Mouse (Mus musculus) stomach, embryonic 14.5 days (tissue): ENCODE results near the gene Mon2. TPM values are rescaled to one million over a fixed set of nuclear protein-coding genes. Genes with fewer than 3 reads are reported as not detected.

ENCODE experiments used
- ATAC-seq: fragments of 200-750 bp; cut with Nextera tagmentation; 2 replicates; pipeline ENCODE4 v1.8.0; 2017; ENCODE audit warnings: low read depth, moderate TSS enrichment; ENCODE audit not compliant: insufficient number of reproducible peaks, insufficient read depth, low FRiP score
- H3K27ac ChIP-seq: fragments of 300-500 bp; sonication (generic); 2 replicates; pipeline ENCODE4 v1.5.1; 2014; ENCODE audit warnings: mild to moderate bottlenecking, low read length, moderate library complexity, mixed read lengths
- H3K27me3 ChIP-seq: fragments of 300-500 bp; sonication (generic); 2 replicates; pipeline ENCODE4 v1.6.1; 2014; ENCODE audit warnings: low read length, control low read depth, mixed read lengths; ENCODE audit not compliant: control insufficient read depth, insufficient read depth
- H3K36me3 ChIP-seq: fragments of 300-500 bp; sonication (generic); 2 replicates; pipeline ENCODE4 v1.6.1; 2014; ENCODE audit warnings: mild to moderate bottlenecking, control low read depth, low read length, moderate library complexity, mixed read lengths; ENCODE audit not compliant: control insufficient read depth, insufficient read depth
- H3K4me1 ChIP-seq: fragments of 300-500 bp; sonication (generic); 2 replicates; pipeline ENCODE4 v1.6.1; 2014; ENCODE audit warnings: low read length, control low read depth, mixed read lengths; ENCODE audit not compliant: control insufficient read depth, insufficient read depth
- H3K4me2 ChIP-seq: fragments of 300-500 bp; sonication (generic); replicated peaks from 2 replicates; pipeline ENCODE4 v1.6.1; 2014; ENCODE audit warnings: low read depth, low read length, control low read depth
- H3K4me3 ChIP-seq: fragments of 300-500 bp; sonication (generic); 2 replicates; pipeline ENCODE4 v1.5.1; 2014; ENCODE audit warnings: low read depth, low read length, control low read depth
- H3K9ac ChIP-seq: fragments of 300-500 bp; sonication (generic); replicated peaks from 2 replicates; pipeline ENCODE4 v1.6.1; 2014; ENCODE audit warnings: low read depth, mild to moderate bottlenecking, control low read depth, low read length, moderate library complexity, mixed read lengths
- H3K9me3 ChIP-seq: fragments of 300-500 bp; sonication (generic); 2 replicates; pipeline ENCODE4 v1.6.1; 2016; ENCODE audit warnings: low read depth, low read length, control low read depth; ENCODE audit not compliant: control insufficient read depth
- WGBS: fragments of 180-500 bp; shearing (Covaris S2); extraction: QIAGEN DNeasy Blood & Tissue Kit; methylation state at CpG from one replicate; pipeline ENCODE4 v1.1.7; 2014; 5-methylcytosine and 5-hydroxymethylcytosine counted together
- polyA plus RNA-seq: library from polyadenylated mRNA; unstranded; fragments of >200 nt; fragmentation: Nextera tagmentation; extraction: Ambion mirVana; gene quantifications from 2 replicates; pipeline ENCODE4 v1.2.1, GENCODE M21; 2014

The Mon2 gene
- polyA plus RNA-seq, 1 experiment from 2014 or later, result 34.0 TPM

- no peak for ATAC-seq
- no peak overlapping the region for H3K4me3 ChIP-seq
- H3K4me1 ChIP-seq, result no peaks in the 10 kb centered on the region
- H3K4me2 ChIP-seq, result no peak overlapping the region
- H3K9ac ChIP-seq, result no peak overlapping the region
- H3K27ac ChIP-seq, result no peak overlapping the region
- no peaks in the 10 kb centered on the region for H3K27me3 ChIP-seq
- H3K36me3 ChIP-seq, result peaks cover 38% of the 10 kb centered on the region
- WGBS, result 81% methylated on average over 17 of the region's 17 CpGs
- H3K9me3 ChIP-seq, result no peaks in the 10 kb centered on the region
These were observed 81.8 kb downstream of the Mon2 start for GRCm38 (mm10) chr10:122994402-122995107.

GRCm38 (mm10) chr10:122991648-122992047, 84.7 kb downstream of the Mon2 start:
- Histone ChIP-seq H3K9me3 (no peaks in the 10 kb centered on the region), H3K4me3 (no peak overlapping the region), H3K36me3 (peaks cover 17% of the 10 kb centered on the region), H3K9ac (no peak overlapping the region), H3K4me1 (peaks cover 15% of the 10 kb centered on the region; the same call in 1 of the 2 replicates), H3K4me2 (no peak overlapping the region), H3K27ac (no peak overlapping the region), H3K27me3 (no peaks in the 10 kb centered on the region)
- WGBS, result 93% methylated on average over 9 of the region's 9 CpGs
- no peak for ATAC-seq

- peaks cover 13% of the 10 kb centered on the region for H3K36me3 ChIP-seq
- peaks cover 15% of the 10 kb centered on the region; the same call in 1 of the 2 replicates for H3K4me1 ChIP-seq
- no peak overlapping the region for H3K9ac ChIP-seq
- H3K27ac ChIP-seq, result no peak overlapping the region
- ATAC-seq, result no peak
- 84% methylated on average over 9 of the region's 9 CpGs for WGBS
- H3K27me3 ChIP-seq, result no peaks in the 10 kb centered on the region
- no peak overlapping the region for H3K4me3 ChIP-seq
- no peak overlapping the region for H3K4me2 ChIP-seq
- H3K9me3 ChIP-seq, result no peaks in the 10 kb centered on the region
These were observed 85.3 kb downstream of the Mon2 start for GRCm38 (mm10) chr10:122991053-122991452.

GRCm38 (mm10) chr10:122990606-122991005, 85.7 kb downstream of the Mon2 start:
- WGBS, result 92% methylated on average over 6 of the region's 6 CpGs
- H3K4me2 ChIP-seq, result no peak overlapping the region
- no peak overlapping the region for H3K9ac ChIP-seq
- ATAC-seq, result no peak
- no peaks in the 10 kb centered on the region for H3K27me3 ChIP-seq
- H3K9me3 ChIP-seq, result no peaks in the 10 kb centered on the region
- peaks cover 9% of the 10 kb centered on the region for H3K36me3 ChIP-seq
- H3K4me1 ChIP-seq, result peaks cover 15% of the 10 kb centered on the region; the same call in 1 of the 2 replicates
- no peak overlapping the region for H3K4me3 ChIP-seq
- no peak overlapping the region for H3K27ac ChIP-seq

GRCm38 (mm10) chr10:122989916-122990315, 86.4 kb downstream of the Mon2 start:
- Histone ChIP-seq H3K9me3 (no peaks in the 10 kb centered on the region), H3K9ac (no peak overlapping the region), H3K4me2 (no peak overlapping the region), H3K27ac (no peak overlapping the region), H3K4me3 (no peak overlapping the region), H3K27me3 (no peaks in the 10 kb centered on the region), H3K36me3 (peaks cover 2% of the 10 kb centered on the region; the same call in 1 of the 2 replicates), H3K4me1 (peaks cover 15% of the 10 kb centered on the region; the same call in 1 of the 2 replicates)
- ATAC-seq, result no peak
- WGBS, result 76% methylated on average over 9 of the region's 9 CpGs

- WGBS, result 71% methylated on average over 7 of the region's 7 CpGs
- no peak for ATAC-seq
These were observed 87.9 kb downstream of the Mon2 start for GRCm38 (mm10) chr10:122988372-122988771.

GRCm38 (mm10) chr10:122987671-122988128, 88.6 kb downstream of the Mon2 start:
- WGBS, result 18% methylated on average over 9 of the region's 9 CpGs
- Histone ChIP-seq H3K4me3 (no peak overlapping the region), H3K27ac (peak overlapping the region; percentile 100; the same call in 1 of the 2 replicates), H3K4me1 (peaks cover 28% of the 10 kb centered on the region; the same call in 1 of the 2 replicates), H3K27me3 (no peaks in the 10 kb centered on the region), H3K9me3 (no peaks in the 10 kb centered on the region), H3K4me2 (0 out of 2 replicates have a peak overlapping the region, but pooled peaks have one; percentile 17), H3K36me3 (no peaks in the 10 kb centered on the region), H3K9ac (no peak overlapping the region)
- ATAC-seq, result 0 out of 2 replicates have a peak, but pooled peaks have one; percentile 30

More at GRCm38 (mm10) chr10:122988372-122988771, 87.9 kb downstream of the Mon2 start:
- Histone ChIP-seq H3K27me3 (no peaks in the 10 kb centered on the region), H3K9ac (no peak overlapping the region), H3K9me3 (no peaks in the 10 kb centered on the region), H3K27ac (no peak overlapping the region), H3K4me1 (peaks cover 22% of the 10 kb centered on the region; the same call in 1 of the 2 replicates), H3K4me2 (0 out of 2 replicates have a peak overlapping the region, but pooled peaks have one; percentile 17), H3K36me3 (no peaks in the 10 kb centered on the region), H3K4me3 (no peak overlapping the region)

- H3K27ac ChIP-seq, result peak overlapping the region; percentile 100
- H3K4me3 ChIP-seq, result peak overlapping the region; percentile 88
- H3K4me1 ChIP-seq, result peaks cover 28% of the 10 kb centered on the region; the same call in 1 of the 2 replicates
- H3K9ac ChIP-seq, result peak overlapping the region; percentile 100
- peak; percentile 81 for ATAC-seq
- H3K4me2 ChIP-seq, result peak overlapping the region; percentile 50
- peaks cover under 1% of the 10 kb centered on the region for H3K36me3 ChIP-seq
- WGBS, result 9% methylated on average over 40 of the region's 54 CpGs
- H3K9me3 ChIP-seq, result no peaks in the 10 kb centered on the region
- no peaks in the 10 kb centered on the region for H3K27me3 ChIP-seq
These were observed 89.7 kb downstream of the Mon2 start for GRCm38 (mm10) chr10:122986320-122987225.
